Mouse (Mus musculus) heart, embryonic 16.5 days (tissue): ENCODE results near the gene Ttll8. TPM values are rescaled to one million over a fixed set of nuclear protein-coding genes. Genes with fewer than 3 reads are reported as not detected.

Experiments
- ATAC-seq: fragments of 200-750 bp; cut with Nextera tagmentation; replicated peaks from 2 replicates; pipeline ENCODE4 v1.8.0; 2017; ENCODE audit warnings: moderate number of reproducible peaks; ENCODE audit not compliant: insufficient read depth, low FRiP score; ENCODE audit errors: extremely low read depth
- H3K27ac ChIP-seq: fragments of 300-500 bp; sonication (generic); 2 replicates; pipeline ENCODE4 v1.5.1; 2014; ENCODE audit warnings: mild to moderate bottlenecking, low read length, control low read depth, moderate library complexity
- H3K27me3 ChIP-seq: fragments of 300-500 bp; sonication (generic); 2 replicates; pipeline ENCODE4 v1.6.1; 2014; ENCODE audit warnings: low read length, mixed read lengths; ENCODE audit not compliant: control insufficient read depth, insufficient read depth
- H3K36me3 ChIP-seq: fragments of 300-500 bp; sonication (generic); 2 replicates; pipeline ENCODE4 v1.6.1; 2014; ENCODE audit not compliant: control insufficient read depth, insufficient read depth
- H3K4me1 ChIP-seq: fragments of 300-500 bp; sonication (generic); 2 replicates; pipeline ENCODE4 v1.6.1; 2014; ENCODE audit warnings: low read length, mixed read lengths; ENCODE audit not compliant: control insufficient read depth, insufficient read depth
- H3K4me2 ChIP-seq: fragments of 300-500 bp; sonication (generic); 2 replicates; pipeline ENCODE4 v1.6.1; 2014; ENCODE audit warnings: low read depth, mild to moderate bottlenecking, control low read depth, low read length
- H3K4me3 ChIP-seq: fragments of 300-500 bp; sonication (generic); 2 replicates; pipeline ENCODE4 v1.5.1; 2014; ENCODE audit warnings: mild to moderate bottlenecking, control low read depth, low read length
- H3K9ac ChIP-seq: fragments of 300-500 bp; sonication (generic); 2 replicates; pipeline ENCODE4 v1.6.1; 2014; ENCODE audit warnings: low read length, control low read depth
- H3K9me3 ChIP-seq: fragments of 300-500 bp; sonication (generic); replicated peaks from 2 replicates; pipeline ENCODE4 v1.6.1; 2016; ENCODE audit warnings: low read length; ENCODE audit not compliant: control insufficient read depth
- WGBS: fragments of 180-500 bp; shearing (Covaris S2); extraction: QIAGEN DNeasy Blood & Tissue Kit; methylation state at CpG from one replicate; pipeline ENCODE4 v1.1.7; 2014; 5-methylcytosine and 5-hydroxymethylcytosine counted together
- polyA plus RNA-seq: library from polyadenylated mRNA; unstranded; fragments of >200 nt; fragmentation: Nextera tagmentation; extraction: Ambion mirVana; gene quantifications from 2 replicates; pipeline ENCODE4 v1.2.1, GENCODE M21; 2015

Gene Ttll8
- polyA plus RNA-seq, 1 experiment from 2014 or later: not detected

- no peaks in the 10 kb centered on the region for H3K9me3 ChIP-seq
- peaks cover 10% of the 10 kb centered on the region for H3K36me3 ChIP-seq
- under 1% methylated on average over 105 of the region's 107 CpGs for WGBS
- H3K27me3 ChIP-seq: no peaks in the 10 kb centered on the region
- peak within 1 kb of the TSS; percentile 94 for H3K27ac ChIP-seq
- peak; percentile 79 for ATAC-seq
- peak within 1 kb of the TSS; percentile 85 for H3K4me2 ChIP-seq
- peak within 1 kb of the TSS; percentile 74 for H3K4me3 ChIP-seq
- peaks cover 34% of the 10 kb centered on the region for H3K4me1 ChIP-seq
- peak within 1 kb of the TSS; percentile 91 for H3K9ac ChIP-seq
Observed at GRCm38 (mm10) chr15:88861772-88862622, 92.2 kb downstream of the Ttll8 start, which contains the start of gene Pim3. Gene Pim3, plus strand, starts transcription at chr15:88862186.

- H3K4me3 ChIP-seq: no peak overlapping the region
- no peak overlapping the region for H3K9ac ChIP-seq
- no peak overlapping the region for H3K27ac ChIP-seq
- peaks cover 10% of the 10 kb centered on the region for H3K36me3 ChIP-seq
- ATAC-seq: no peak
- no peaks in the 10 kb centered on the region for H3K27me3 ChIP-seq
- no peak overlapping the region for H3K4me2 ChIP-seq
- WGBS: 85% methylated on average over 3 of the region's 3 CpGs
- peaks cover 25% of the 10 kb centered on the region for H3K4me1 ChIP-seq
- no peaks in the 10 kb centered on the region for H3K9me3 ChIP-seq
Observed at GRCm38 (mm10) chr15:88860781-88861180, 93.4 kb downstream of the Ttll8 start.

GRCm38 (mm10) chr15:88859206-88859970 lies 94.8 kb downstream of the Ttll8 start:
- Histone ChIP-seq H3K4me2 (no peak overlapping the region), H3K4me3 (no peak overlapping the region), H3K4me1 (peaks cover 25% of the 10 kb centered on the region), H3K9me3 (no peaks in the 10 kb centered on the region), H3K27me3 (no peaks in the 10 kb centered on the region), H3K36me3 (no peaks in the 10 kb centered on the region), H3K27ac (no peak overlapping the region), H3K9ac (peak overlapping the region; percentile 39; the same call in 1 of the 2 replicates)
- ATAC-seq: no peak
- WGBS: 59% methylated on average over 8 of the region's 8 CpGs

- no peak for ATAC-seq
- no peak overlapping the region for H3K9ac ChIP-seq
- no peaks in the 10 kb centered on the region for H3K27me3 ChIP-seq
- no peak overlapping the region for H3K27ac ChIP-seq
- H3K4me2 ChIP-seq: no peak overlapping the region
- no peaks in the 10 kb centered on the region for H3K9me3 ChIP-seq
- H3K4me3 ChIP-seq: no peak overlapping the region
- H3K36me3 ChIP-seq: no peaks in the 10 kb centered on the region
- WGBS: 74% methylated on average over 2 of the region's 2 CpGs
- peaks cover 28% of the 10 kb centered on the region for H3K4me1 ChIP-seq
Observed at GRCm38 (mm10) chr15:88858707-88859106, 95.5 kb downstream of the Ttll8 start.

GRCm38 (mm10) chr15:88858141-88858541 lies 96.1 kb downstream of the Ttll8 start:
- H3K4me1 ChIP-seq: peaks cover 28% of the 10 kb centered on the region
- no peak overlapping the region for H3K4me2 ChIP-seq
- H3K27me3 ChIP-seq: no peaks in the 10 kb centered on the region
- ATAC-seq: no peak
- H3K9me3 ChIP-seq: no peaks in the 10 kb centered on the region
- no peak overlapping the region; the same call in 1 of the 2 replicates for H3K9ac ChIP-seq
- no peaks in the 10 kb centered on the region for H3K36me3 ChIP-seq
- H3K4me3 ChIP-seq: no peak overlapping the region
- H3K27ac ChIP-seq: no peak overlapping the region
- 57% methylated on average over 3 of the region's 3 CpGs for WGBS

GRCm38 (mm10) chr15:88857361-88857760 lies 96.9 kb downstream of the Ttll8 start:
- whole genome bisulfite sequencing: 91% methylated on average over 7 of the region's 7 CpGs
- H3K4me3 ChIP-seq: no peak overlapping the region
- no peak for ATAC-seq
- H3K36me3 ChIP-seq: no peaks in the 10 kb centered on the region
- H3K9me3 ChIP-seq: no peaks in the 10 kb centered on the region
- H3K9ac ChIP-seq: no peak overlapping the region
- H3K27ac ChIP-seq: no peak overlapping the region
- peaks cover 28% of the 10 kb centered on the region for H3K4me1 ChIP-seq
- H3K4me2 ChIP-seq: no peak overlapping the region
- H3K27me3 ChIP-seq: no peaks in the 10 kb centered on the region

- Histone ChIP-seq H3K9me3 (no peaks in the 10 kb centered on the region), H3K27ac (no peak overlapping the region), H3K4me2 (no peak overlapping the region), H3K4me3 (no peak overlapping the region), H3K36me3 (no peaks in the 10 kb centered on the region), H3K27me3 (no peaks in the 10 kb centered on the region), H3K4me1 (peaks cover 27% of the 10 kb centered on the region), H3K9ac (no peak overlapping the region)
- no peak for ATAC-seq
- WGBS: 86% methylated on average over 5 of the region's 5 CpGs
Observed at GRCm38 (mm10) chr15:88856613-88857012, 97.6 kb downstream of the Ttll8 start.

- H3K4me2 ChIP-seq: no peak overlapping the region
- no peak overlapping the region for H3K4me3 ChIP-seq
- peak overlapping the region; percentile 41; the same call in 1 of the 2 replicates for H3K9ac ChIP-seq
- H3K4me1 ChIP-seq: peaks cover 26% of the 10 kb centered on the region
- no peaks in the 10 kb centered on the region for H3K27me3 ChIP-seq
- no peak for ATAC-seq
- no peak overlapping the region for H3K27ac ChIP-seq
- 61% methylated on average over 6 of the region's 6 CpGs for WGBS
- H3K36me3 ChIP-seq: no peaks in the 10 kb centered on the region
- H3K9me3 ChIP-seq: no peaks in the 10 kb centered on the region
Observed at GRCm38 (mm10) chr15:88855896-88856417, 98.3 kb downstream of the Ttll8 start.
